Mouse (Mus musculus) CH12.LX (cell line): ENCODE measurements around the gene Uvrag. TPM values are rescaled to one million over a fixed set of nuclear protein-coding genes. Genes with fewer than 3 reads are reported as not detected.

Experiments
- DNase-seq: peaks from one replicate; pipeline ENCODE4 v3.0.0-alpha.2; 2013; ENCODE audit errors: extremely low read depth
- H3K27ac ChIP-seq: 2 replicates; pipeline ENCODE4 v1.5.1; 2012; ENCODE audit warnings: low read depth, mild to moderate bottlenecking, control low read depth, moderate library complexity; ENCODE audit not compliant: insufficient read depth
- H3K27me3 ChIP-seq: replicated peaks from 2 replicates; pipeline ENCODE3; 2012; ENCODE audit warnings: inconsistent platforms
- H3K36me3 ChIP-seq, 2 experiments: replicated peaks in 1 of 2; 2 replicates each; pipeline versions ENCODE3 to v1.6.1; 2012; ENCODE audit warnings: inconsistent platforms in 1 of 2, low read length in 1 of 2, mild to moderate bottlenecking in 1 of 2, mixed read lengths in 1 of 2, moderate library complexity in 1 of 2; ENCODE audit not compliant: control insufficient read depth in 1 of 2, insufficient read depth in 1 of 2
- H3K4me1 ChIP-seq, 2 experiments: 2 replicates each; pipeline ENCODE4 v1.6.1; 2012; ENCODE audit warnings: inconsistent platforms in 1 of 2, moderate library complexity in 1 of 2; ENCODE audit not compliant: insufficient read depth in 2 of 2, control insufficient read depth in 1 of 2
- H3K4me2 ChIP-seq: 2 replicates; pipeline ENCODE4 v1.6.1; 2012; ENCODE audit warnings: low read depth, mild to moderate bottlenecking, control low read depth; ENCODE audit not compliant: poor library complexity, insufficient read depth, severe bottlenecking
- H3K4me3 ChIP-seq, 3 experiments: fragments of 150-350 bp in 1 of 3; sonication (generic) in 1 of 3; replicated peaks in 1 of 3; 2 replicates each; pipeline versions ENCODE3 to v1.5.1; 2011 to 2012; ENCODE audit warnings: low read depth in 2 of 3, low read length in 2 of 3, mild to moderate bottlenecking in 2 of 3, moderate library complexity in 2 of 3, control low read depth in 1 of 3, improper control_type of control experiment in 1 of 3, inconsistent platforms in 1 of 3, mixed read lengths in 1 of 3; ENCODE audit not compliant: poor library complexity in 1 of 3
- H3K79me2 ChIP-seq: replicated peaks from 2 replicates; pipeline ENCODE4 v1.6.1; 2012; ENCODE audit warnings: mild to moderate bottlenecking, moderate library complexity; ENCODE audit not compliant: control insufficient read depth, poor library complexity, insufficient read depth, severe bottlenecking; ENCODE audit errors: extremely low read depth
- H3K9ac ChIP-seq: 2 replicates; pipeline ENCODE4 v1.6.1; 2012; ENCODE audit warnings: low read depth, mild to moderate bottlenecking, control low read depth, moderate library complexity; ENCODE audit not compliant: insufficient read depth
- H3K9me3 ChIP-seq: replicated peaks from 2 replicates; pipeline ENCODE3; 2012; ENCODE audit warnings: low read length, inconsistent platforms, mixed read lengths
- BHLHE40 ChIP-seq: IDR thresholded peaks from 2 replicates; pipeline ENCODE4 v1.6.1; 2011; ENCODE audit warnings: mild to moderate bottlenecking, low read depth, low read length, improper control_type of control experiment
- CHD2 ChIP-seq: IDR thresholded peaks from 2 replicates; pipeline ENCODE4 v1.6.1; 2011; ENCODE audit warnings: low read length, improper control_type of control experiment
- E2F4 ChIP-seq: IDR thresholded peaks from 2 replicates; pipeline ENCODE4 v1.6.1; 2011; ENCODE audit warnings: low read depth, low read length, improper control_type of control experiment; ENCODE audit not compliant: insufficient replicate concordance
- ELF1 ChIP-seq: IDR thresholded peaks from 2 replicates; pipeline ENCODE4 v1.6.1; 2014; ENCODE audit warnings: low read depth, mild to moderate bottlenecking, inconsistent platforms, low read length, improper control_type of control experiment
- EP300 ChIP-seq: IDR thresholded peaks from 2 replicates; pipeline ENCODE4 v1.6.1; 2011; ENCODE audit warnings: low read length, improper control_type of control experiment
- ETS1 ChIP-seq: conservative IDR thresholded peaks from 2 replicates; pipeline ENCODE4 v1.6.1; 2012; ENCODE audit warnings: low read depth, mild to moderate bottlenecking, inconsistent platforms, low read length, improper control_type of control experiment, moderate library complexity
- GABPA ChIP-seq: IDR thresholded peaks from 2 replicates; pipeline ENCODE4 v1.6.1; 2012; ENCODE audit warnings: low read depth, low read length, improper control_type of control experiment, inconsistent platforms; ENCODE audit not compliant: insufficient replicate concordance
- JUN ChIP-seq: IDR thresholded peaks from 2 replicates; pipeline ENCODE4 v1.6.1; 2011; ENCODE audit warnings: low read depth, mild to moderate bottlenecking, low read length, improper control_type of control experiment, moderate library complexity; ENCODE audit not compliant: insufficient read depth
- JUND ChIP-seq: conservative IDR thresholded peaks from 2 replicates; pipeline ENCODE4 v1.6.1; 2011; ENCODE audit warnings: low read depth, low read length, improper control_type of control experiment
- KAT2A ChIP-seq: IDR thresholded peaks from 2 replicates; pipeline ENCODE4 v1.6.1; 2012; ENCODE audit warnings: low read length, improper control_type of control experiment, inconsistent platforms; ENCODE audit not compliant: insufficient replicate concordance
- MAX ChIP-seq: IDR thresholded peaks from 2 replicates; pipeline ENCODE4 v1.6.1; 2011; ENCODE audit warnings: low read length, improper control_type of control experiment
- MAZ ChIP-seq: IDR thresholded peaks from 2 replicates; pipeline ENCODE4 v1.6.1; 2012; ENCODE audit warnings: low read depth, mild to moderate bottlenecking, inconsistent platforms, low read length, improper control_type of control experiment, moderate library complexity
- MXI1 ChIP-seq: IDR thresholded peaks from 2 replicates; pipeline ENCODE4 v1.6.1; 2011; ENCODE audit warnings: mild to moderate bottlenecking, low read depth, low read length, improper control_type of control experiment
- NELFE ChIP-seq: IDR thresholded peaks from 2 replicates; pipeline ENCODE4 v1.6.1; 2011; ENCODE audit warnings: low read depth, low read length, improper control_type of control experiment
- PAX5 ChIP-seq: IDR thresholded peaks from 2 replicates; pipeline ENCODE4 v1.6.1; 2012; ENCODE audit warnings: low read length, inconsistent platforms, mixed read lengths
- RAD21 ChIP-seq: IDR thresholded peaks from 2 replicates; pipeline ENCODE4 v1.6.1; 2011; ENCODE audit warnings: low read depth, mild to moderate bottlenecking, low read length, improper control_type of control experiment, moderate library complexity
- RCOR1 ChIP-seq: conservative IDR thresholded peaks from 2 replicates; pipeline ENCODE4 v1.6.1; 2012; ENCODE audit warnings: low read depth, mild to moderate bottlenecking, inconsistent platforms, low read length, improper control_type of control experiment
- TBP ChIP-seq: conservative IDR thresholded peaks from 2 replicates; pipeline ENCODE4 v1.6.1; 2011; ENCODE audit warnings: low read depth, low read length, improper control_type of control experiment
- TCF12 ChIP-seq: IDR thresholded peaks from 2 replicates; pipeline ENCODE4 v1.6.1; 2014; ENCODE audit warnings: low read depth, mild to moderate bottlenecking, inconsistent platforms, low read length, improper control_type of control experiment
- USF1 ChIP-seq: IDR thresholded peaks from 2 replicates; pipeline ENCODE4 v1.6.1; 2014; ENCODE audit warnings: low read depth, mild to moderate bottlenecking, inconsistent platforms, low read length, improper control_type of control experiment
- USF2 ChIP-seq: conservative IDR thresholded peaks from 2 replicates; pipeline ENCODE4 v1.6.1; 2011; ENCODE audit warnings: low read depth, low read length, improper control_type of control experiment
- ZC3H11A ChIP-seq: IDR thresholded peaks from 2 replicates; pipeline ENCODE4 v1.6.1; 2012; ENCODE audit warnings: low read depth, mild to moderate bottlenecking, inconsistent platforms, low read length, improper control_type of control experiment
- ZKSCAN1 ChIP-seq: IDR thresholded peaks from 2 replicates; pipeline ENCODE4 v1.6.1; 2012; ENCODE audit warnings: low read depth, inconsistent platforms, low read length, improper control_type of control experiment, borderline replicate concordance
- ZMIZ1 ChIP-seq: IDR thresholded peaks from 2 replicates; pipeline ENCODE4 v1.6.1; 2012; ENCODE audit warnings: low read depth, mild to moderate bottlenecking, inconsistent platforms, low read length, improper control_type of control experiment
- ZNF384 ChIP-seq: IDR thresholded peaks from 2 replicates; pipeline ENCODE4 v1.6.1; 2012; ENCODE audit warnings: low read depth, low read length, improper control_type of control experiment, inconsistent platforms
- dilution Hi-C: fragments of 300-500 bp; cut with MboI; formaldehyde crosslinking; loops from 2 replicates; pipeline ENCODE4 v1.14.3; 2020; ENCODE audit warnings: low sequenced_read_pairs; ENCODE audit not compliant: extremely low pct_unique_long_range_greater_than_20kb, extremely low pct_ligation_motif_present
- in situ Hi-C: fragments of 300-500 bp; cut with MboI; formaldehyde crosslinking; loops from 3 replicates; pipeline ENCODE4 v1.14.3; 2019; ENCODE audit warnings: low sequenced_read_pairs, low pct_ligation_motif_present, low pct_unique_long_range_greater_than_20kb, mixed read lengths
- polyA plus RNA-seq: library from polyadenylated mRNA; unstranded; fragments of >175 nt; gene quantifications from 2 replicates; pipeline ENCODE4 v1.2.1, GENCODE M21; 2012; ENCODE audit warnings: low read depth; ENCODE audit not compliant: insufficient read length
- total RNA-seq, 2 experiments: library from RNA; depleted of rRNA; stranded (reverse); fragments of 300-350 nt in 1 of 2; fragments of >200 nt in 1 of 2; gene quantifications; 2 replicates each; pipeline ENCODE4 v1.2.3; 2012 to 2014

Uvrag gene
- total and polyA plus RNA-seq, 3 experiments: 20.6 to 47.4 (median 37.5) TPM

DNA sequence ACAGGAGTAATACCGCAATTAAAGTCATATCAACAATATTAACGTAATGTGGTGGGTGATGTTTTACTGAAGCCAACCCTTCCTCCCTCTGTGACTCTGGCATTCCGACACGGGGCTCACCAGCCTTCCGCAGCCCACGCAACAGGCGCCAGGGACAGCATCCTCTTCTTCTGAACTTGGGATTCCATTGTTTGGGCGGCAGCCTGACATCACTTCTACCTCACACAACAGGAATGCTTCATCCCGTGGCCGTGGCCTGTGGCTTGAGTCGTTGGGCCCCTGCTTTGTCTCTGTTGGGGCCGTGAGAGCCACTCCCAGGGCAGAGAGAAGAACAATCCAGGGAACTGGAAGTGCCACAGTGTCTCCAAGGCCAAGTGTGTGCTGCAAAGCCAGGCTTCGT is 264.8 kb downstream of the Uvrag start:
- TF ChIP-seq MAZ: no peak
- TF ChIP-seq GABPA: no peak
- TF ChIP-seq MXI1: no peak
- TF ChIP-seq USF2: no peak
- no peak for TF ChIP-seq NELFE
- no peak for TF ChIP-seq MAX
- no peak for TF ChIP-seq ETS1
- no peak for TF ChIP-seq PAX5
- TF ChIP-seq JUN: no peak
- no peak for TF ChIP-seq EP300
- no peak for TF ChIP-seq BHLHE40
- TF ChIP-seq USF1: no peak
- TF ChIP-seq ZNF384: no peak
- no peak for TF ChIP-seq TCF12
- TF ChIP-seq KAT2A: no peak
- no peak for TF ChIP-seq ZMIZ1
- TF ChIP-seq TBP: no peak
- TF ChIP-seq ZC3H11A: no peak
- Histone ChIP-seq H3K9me3 (no peaks in the 10 kb centered on the region), H3K27me3 (no peaks in the 10 kb centered on the region), H3K4me3 (no peak overlapping the region), H3K27ac (no peak overlapping the region), H3K4me2 (no peak overlapping the region), H3K9ac (no peak overlapping the region), H3K79me2 (no peaks in the 10 kb centered on the region), H3K4me1 (peaks cover 3 to 15% of the 10 kb centered on the region in 2 experiments), H3K36me3 (no peaks in the 10 kb centered on the region)
- no peak for DNase-seq
- in situ Hi-C loops: no loop called here
- dilution Hi-C loops: no loop called here

DNA sequence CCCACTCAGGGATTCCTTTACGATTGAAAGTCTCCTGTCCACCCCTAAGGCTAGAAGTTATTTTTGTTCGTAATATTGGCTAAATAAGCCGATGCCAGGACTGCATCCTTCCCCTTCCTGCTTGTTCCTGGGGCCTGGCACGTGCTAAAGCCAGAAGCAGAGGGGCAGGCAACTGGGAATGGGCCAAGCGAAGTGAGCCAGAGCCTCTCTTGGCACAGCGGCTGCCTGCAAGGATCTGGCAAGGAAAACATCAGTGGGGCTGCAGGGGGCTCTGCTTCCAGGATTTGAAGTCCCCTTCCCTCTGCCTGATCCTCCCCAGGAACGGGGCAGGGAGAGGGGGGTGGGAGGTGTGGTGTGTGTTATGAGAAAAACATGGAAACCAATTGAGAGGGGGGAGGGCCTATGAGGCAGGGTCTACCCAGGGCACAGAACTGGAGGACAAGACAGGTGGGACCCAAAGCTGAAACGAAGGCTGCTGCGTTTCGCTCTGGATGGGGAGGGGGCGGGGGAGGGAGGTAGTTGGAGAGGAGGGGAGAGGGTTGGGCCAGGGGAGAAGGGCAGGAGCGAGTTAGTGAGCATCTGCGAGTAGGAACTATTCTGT is 265.5 kb downstream of the Uvrag start:
- no peak overlapping the region for H3K4me2 ChIP-seq
- no peaks in the 10 kb centered on the region for H3K9me3 ChIP-seq
- no peaks in the 10 kb centered on the region for H3K27me3 ChIP-seq
- no peak overlapping the region for H3K4me3 ChIP-seq
- TF ChIP-seq E2F4 (no peak), RCOR1 (no peak), TBP (no peak), ELF1 (no peak), JUND (no peak), RAD21 (no peak), PAX5 (no peak), MAX (no peak), MXI1 (no peak), ZKSCAN1 (no peak), ETS1 (no peak), USF1 (no peak), CHD2 (no peak)
- H3K9ac ChIP-seq: no peak overlapping the region
- no peaks in the 10 kb centered on the region for H3K79me2 ChIP-seq
- peaks cover 3 to 19% of the 10 kb centered on the region in 2 experiments; a peak in 3 of 4 replicates for H3K4me1 ChIP-seq
- no peaks in the 10 kb centered on the region for H3K36me3 ChIP-seq
- no peak overlapping the region for H3K27ac ChIP-seq
- dilution Hi-C loops (no loop called here), in situ Hi-C loops (no loop called here)
- DNase-seq: no peak
